Mouse (Mus musculus): ENCODE results near the gene Nr2c2.

- TF ChIP-seq CTCF (IDR thresholded peaks at IDR 0.05; ENCODE audit: extremely low read depth, insufficient read depth, insufficient read length, insufficient replicate concordance) (no peak), POLR2A (IDR thresholded peaks at IDR 0.05; ENCODE audit: low read depth, low read length) (no peak)
These were observed 108.2 kb downstream of the Nr2c2 start for GRCm38 (mm10) chr6:92199414-92199813.
